Mouse (Mus musculus): ENCODE measurements around the gene Gm44596.

GRCm38 (mm10) chr6:128425046-128425445 lies 49.7 kb downstream of the Gm44596 start:
- TF ChIP-seq EP300 (IDR thresholded peaks at IDR 0.05; ENCODE audit: low read depth) = no peak
- TF ChIP-seq CTCF (IDR thresholded peaks at IDR 0.05; ENCODE audit: low read depth) = no peak

All from heart, postnatal 0 days (tissue).